Mouse (Mus musculus) forebrain, embryonic 15.5 days (tissue): ENCODE results near the gene Ubtd2. TPM values are rescaled to one million over a fixed set of nuclear protein-coding genes. Genes with fewer than 3 reads are reported as not detected.

Experiments
- ATAC-seq: fragments of 200-750 bp; cut with Nextera tagmentation; replicated peaks from 2 replicates; pipeline ENCODE4 v1.8.0; 2017; ENCODE audit warnings: mild to moderate bottlenecking, moderate TSS enrichment, moderate library complexity
- H3K27ac ChIP-seq: fragments of 300-500 bp; sonication (generic); replicated peaks from 2 replicates; pipeline ENCODE4 v1.5.1; 2015; ENCODE audit warnings: mild to moderate bottlenecking, inconsistent platforms
- H3K27me3 ChIP-seq: fragments of 300-500 bp; sonication (generic); 2 replicates; pipeline ENCODE4 v1.6.1; 2015; ENCODE audit warnings: inconsistent platforms
- H3K36me3 ChIP-seq: fragments of 300-500 bp; sonication (generic); 2 replicates; pipeline ENCODE4 v1.6.1; 2015; ENCODE audit warnings: mild to moderate bottlenecking, inconsistent platforms
- H3K4me1 ChIP-seq: fragments of 300-500 bp; sonication (generic); 2 replicates; pipeline ENCODE4 v1.6.1; 2015; ENCODE audit warnings: inconsistent platforms
- H3K4me2 ChIP-seq: fragments of 300-500 bp; sonication (generic); replicated peaks from 2 replicates; pipeline ENCODE4 v1.6.1; 2015; ENCODE audit warnings: mild to moderate bottlenecking, inconsistent platforms
- H3K4me3 ChIP-seq: fragments of 300-500 bp; sonication (generic); 2 replicates; pipeline ENCODE4 v1.5.1; 2015; ENCODE audit warnings: mild to moderate bottlenecking, inconsistent platforms
- H3K9ac ChIP-seq: fragments of 300-500 bp; sonication (generic); replicated peaks from 2 replicates; pipeline ENCODE4 v1.6.1; 2015; ENCODE audit warnings: mild to moderate bottlenecking, inconsistent platforms
- H3K9me3 ChIP-seq: fragments of 300-500 bp; sonication (generic); 2 replicates; pipeline ENCODE4 v1.6.1; 2016; ENCODE audit warnings: inconsistent platforms
- WGBS: fragments of 180-500 bp; shearing (Covaris S2); methylation state at CpG from one replicate; pipeline ENCODE4 v1.1.7; 2015; ENCODE audit warnings: mixed read lengths; 5-methylcytosine and 5-hydroxymethylcytosine counted together
- polyA plus RNA-seq: library from polyadenylated mRNA; unstranded; fragments of >200 nt; fragmentation: Nextera tagmentation; extraction: Ambion mirVana; gene quantifications from 2 replicates; pipeline ENCODE4 v1.2.1, GENCODE M21; 2015

The Ubtd2 gene
- polyA plus RNA-seq, 1 experiment from 2014 or later: 65.0 TPM

GRCm38 (mm10) chr11:32553311-32554140 is 98.4 kb downstream of the Ubtd2 start:
- Histone ChIP-seq H3K27ac (no peak overlapping the region), H3K27me3 (no peaks in the 10 kb centered on the region), H3K9ac (no peak overlapping the region), H3K4me2 (no peak overlapping the region), H3K9me3 (no peaks in the 10 kb centered on the region), H3K4me3 (no peak overlapping the region), H3K4me1 (peaks cover 21% of the 10 kb centered on the region), H3K36me3 (no peaks in the 10 kb centered on the region)
- 78% methylated on average over 14 of the region's 14 CpGs for WGBS
- ATAC-seq: no peak

DNA sequence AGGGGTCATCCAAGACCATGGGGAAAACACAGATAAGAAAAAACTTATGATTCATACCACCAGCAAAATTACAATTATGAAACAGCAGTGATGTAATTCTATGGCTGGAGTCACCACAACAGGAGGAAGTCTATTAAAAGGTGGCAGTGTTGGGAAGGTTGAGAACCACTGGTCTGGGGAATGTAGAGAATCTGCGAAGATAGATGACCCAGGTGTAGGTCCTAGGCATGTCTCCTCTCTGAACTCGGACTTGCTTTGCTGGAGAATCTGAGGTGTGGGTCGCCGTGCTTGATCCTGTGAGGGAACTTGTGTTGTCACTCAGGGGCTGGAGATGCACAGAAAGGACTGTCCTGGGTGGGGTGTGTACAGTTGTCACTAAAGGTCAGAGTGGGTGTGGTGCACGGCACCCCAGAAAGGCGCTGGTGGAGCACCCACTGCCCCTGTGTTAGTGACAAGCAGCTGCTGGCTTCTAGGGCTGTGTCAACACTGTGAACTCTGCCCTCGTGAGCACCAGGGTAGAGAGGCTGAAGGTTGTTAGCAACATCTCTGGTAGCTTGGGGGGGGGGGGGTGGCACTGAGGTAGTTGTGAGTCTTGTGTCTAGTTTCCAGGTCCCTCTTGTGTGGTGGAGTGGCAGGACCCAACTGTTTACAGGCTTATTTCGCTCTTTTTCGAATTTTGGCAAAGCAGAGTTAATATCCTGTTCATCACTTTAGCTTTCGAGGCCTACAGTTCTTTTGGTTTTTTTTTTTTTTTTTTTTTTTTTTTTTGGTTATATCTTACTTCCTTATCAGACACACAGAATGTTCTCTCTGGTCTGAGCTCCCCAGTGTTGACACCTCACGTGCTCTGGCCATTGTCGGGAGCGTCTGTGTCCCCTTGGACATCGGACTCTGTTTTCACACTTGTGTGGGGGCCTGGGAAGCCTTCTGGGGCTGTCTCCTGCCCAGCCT is 99.2 kb downstream of the Ubtd2 start:
- no peak overlapping the region for H3K27ac ChIP-seq
- H3K36me3 ChIP-seq: no peaks in the 10 kb centered on the region
- no peak overlapping the region for H3K9ac ChIP-seq
- no peak for ATAC-seq
- no peak overlapping the region for H3K4me3 ChIP-seq
- no peaks in the 10 kb centered on the region for H3K9me3 ChIP-seq
- no peaks in the 10 kb centered on the region for H3K27me3 ChIP-seq
- H3K4me2 ChIP-seq: no peak overlapping the region
- peaks cover 21% of the 10 kb centered on the region for H3K4me1 ChIP-seq
- 91% methylated on average over 14 of the region's 14 CpGs for WGBS

DNA sequence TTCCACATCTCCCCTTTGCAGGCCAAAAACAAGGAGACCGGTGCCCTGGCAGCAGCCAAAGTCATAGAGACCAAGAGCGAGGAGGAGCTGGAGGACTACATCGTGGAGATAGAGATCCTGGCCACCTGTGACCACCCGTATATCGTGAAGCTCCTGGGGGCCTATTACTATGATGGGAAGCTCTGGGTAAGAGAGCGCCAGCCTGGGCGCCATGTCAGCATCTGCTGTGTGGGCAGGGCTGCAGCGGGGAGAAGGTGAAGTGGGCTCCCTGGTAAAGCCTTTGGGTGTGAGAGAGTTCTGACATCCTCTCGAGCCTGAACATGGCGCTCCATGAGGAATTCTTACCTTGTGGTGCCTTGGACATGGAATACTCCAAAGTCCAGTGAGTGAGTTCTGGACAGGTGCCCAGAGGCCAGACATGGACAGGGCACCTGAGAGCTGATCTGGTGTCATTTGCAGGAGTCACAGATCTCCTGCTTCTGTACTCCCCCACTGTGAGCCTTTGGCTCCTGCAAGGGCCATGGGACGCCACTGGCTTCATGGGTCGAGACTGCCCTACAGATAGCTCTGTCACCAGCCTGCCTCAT is 100.0 kb downstream of the Ubtd2 start:
- no peak overlapping the region for H3K9ac ChIP-seq
- 92% methylated on average over 12 of the region's 12 CpGs for WGBS
- H3K36me3 ChIP-seq: no peaks in the 10 kb centered on the region
- no peak overlapping the region for H3K27ac ChIP-seq
- no peak for ATAC-seq
- H3K27me3 ChIP-seq: no peaks in the 10 kb centered on the region
- no peak overlapping the region for H3K4me2 ChIP-seq
- peaks cover 21% of the 10 kb centered on the region for H3K4me1 ChIP-seq
- H3K4me3 ChIP-seq: no peak overlapping the region
- H3K9me3 ChIP-seq: no peaks in the 10 kb centered on the region

- H3K4me1 ChIP-seq: peaks cover 16% of the 10 kb centered on the region
- 68% methylated on average over 10 of the region's 10 CpGs for WGBS
- no peak overlapping the region for H3K4me3 ChIP-seq
- H3K36me3 ChIP-seq: no peaks in the 10 kb centered on the region
- no peak overlapping the region for H3K9ac ChIP-seq
- no peak overlapping the region for H3K27ac ChIP-seq
- ATAC-seq: no peak
- H3K9me3 ChIP-seq: no peaks in the 10 kb centered on the region
- no peak overlapping the region for H3K4me2 ChIP-seq
- H3K27me3 ChIP-seq: no peaks in the 10 kb centered on the region
These were observed 101.3 kb downstream of the Ubtd2 start for GRCm38 (mm10) chr11:32556333-32556990.

GRCm38 (mm10) chr11:32558026-32558425 is 102.9 kb downstream of the Ubtd2 start:
- H3K9ac ChIP-seq: no peak overlapping the region
- 94% methylated on average over 4 of the region's 4 CpGs for WGBS
- H3K4me2 ChIP-seq: no peak overlapping the region
- no peaks in the 10 kb centered on the region for H3K9me3 ChIP-seq
- ATAC-seq: no peak
- H3K4me1 ChIP-seq: peaks cover under 1% of the 10 kb centered on the region; the same call in 1 of the 2 replicates
- no peaks in the 10 kb centered on the region for H3K27me3 ChIP-seq
- H3K4me3 ChIP-seq: no peak overlapping the region
- no peak overlapping the region for H3K27ac ChIP-seq
- no peaks in the 10 kb centered on the region for H3K36me3 ChIP-seq

- no peak overlapping the region for H3K9ac ChIP-seq
These were observed 103.5 kb downstream of the Ubtd2 start for GRCm38 (mm10) chr11:32558677-32559076.

DNA sequence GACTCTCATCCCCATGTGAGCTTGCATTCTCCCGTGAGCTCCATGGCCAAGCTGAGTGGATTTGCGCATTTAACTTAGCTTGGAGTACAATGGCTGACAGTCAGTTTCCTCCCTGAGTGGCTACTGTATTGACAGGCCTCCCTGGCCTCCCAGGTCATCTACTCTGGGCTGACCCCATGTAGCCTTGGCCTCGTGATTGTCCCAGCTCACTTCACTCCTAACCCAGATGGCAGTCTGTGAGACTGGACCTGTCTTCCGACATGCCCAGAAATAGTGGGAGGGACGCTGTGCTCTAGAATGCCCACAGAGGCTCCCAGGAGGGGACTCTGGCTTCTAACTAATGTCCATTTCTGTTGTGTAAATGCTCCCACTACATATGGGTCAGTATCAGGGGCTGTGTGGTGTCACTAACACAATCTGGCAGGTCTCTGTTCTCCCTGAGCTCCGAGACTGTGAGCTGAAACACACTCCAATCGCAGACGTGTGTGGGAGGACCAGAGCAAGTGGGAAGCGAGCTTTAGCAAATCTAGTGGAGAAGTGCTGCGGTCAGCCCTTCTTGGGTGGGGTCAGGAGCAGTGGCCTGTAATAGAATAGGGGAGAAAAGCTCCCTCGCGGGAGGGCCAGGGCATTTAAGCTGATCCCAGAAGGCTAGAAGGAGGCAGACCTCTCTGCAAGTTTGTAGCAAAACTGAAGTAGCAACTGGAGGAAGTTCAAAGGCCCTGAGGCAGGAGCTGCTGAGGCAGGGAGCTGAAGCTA is 105.0 kb downstream of the Ubtd2 start:
- Histone ChIP-seq H3K9ac (no peak overlapping the region), H3K27me3 (no peaks in the 10 kb centered on the region), H3K4me2 (no peak overlapping the region), H3K4me3 (no peak overlapping the region), H3K27ac (no peak overlapping the region), H3K36me3 (no peaks in the 10 kb centered on the region), H3K9me3 (no peaks in the 10 kb centered on the region), H3K4me1 (no peaks in the 10 kb centered on the region)
- 76% methylated on average over 12 of the region's 12 CpGs for WGBS
- ATAC-seq: no peak

More at GRCm38 (mm10) chr11:32558677-32559076, 103.5 kb downstream of the Ubtd2 start:
- H3K27me3 ChIP-seq: no peaks in the 10 kb centered on the region
- no peaks in the 10 kb centered on the region for H3K9me3 ChIP-seq
- no peak overlapping the region for H3K27ac ChIP-seq
- no peak overlapping the region for H3K4me2 ChIP-seq
- 59% methylated on average over 8 of the region's 8 CpGs for WGBS
- H3K36me3 ChIP-seq: no peaks in the 10 kb centered on the region
- no peak for ATAC-seq
- no peaks in the 10 kb centered on the region for H3K4me1 ChIP-seq
- H3K4me3 ChIP-seq: no peak overlapping the region

GRCm38 (mm10) chr11:32561465-32562355 is 106.5 kb downstream of the Ubtd2 start:
- ATAC-seq: no peak
- Histone ChIP-seq H3K9ac (no peak overlapping the region), H3K4me3 (no peak overlapping the region), H3K27ac (no peak overlapping the region), H3K4me2 (no peak overlapping the region), H3K4me1 (no peaks in the 10 kb centered on the region), H3K36me3 (no peaks in the 10 kb centered on the region), H3K27me3 (no peaks in the 10 kb centered on the region), H3K9me3 (no peaks in the 10 kb centered on the region)
- WGBS: 80% methylated on average over 10 of the region's 10 CpGs

- 74% methylated on average over 5 of the region's 5 CpGs for WGBS
- no peak overlapping the region for H3K4me2 ChIP-seq
- no peaks in the 10 kb centered on the region for H3K9me3 ChIP-seq
- H3K9ac ChIP-seq: no peak overlapping the region
- H3K36me3 ChIP-seq: no peaks in the 10 kb centered on the region
- H3K4me1 ChIP-seq: no peaks in the 10 kb centered on the region
- ATAC-seq: no peak
- H3K4me3 ChIP-seq: no peak overlapping the region
- no peaks in the 10 kb centered on the region for H3K27me3 ChIP-seq
- H3K27ac ChIP-seq: no peak overlapping the region
These were observed 107.5 kb downstream of the Ubtd2 start for GRCm38 (mm10) chr11:32562706-32563105.

DNA sequence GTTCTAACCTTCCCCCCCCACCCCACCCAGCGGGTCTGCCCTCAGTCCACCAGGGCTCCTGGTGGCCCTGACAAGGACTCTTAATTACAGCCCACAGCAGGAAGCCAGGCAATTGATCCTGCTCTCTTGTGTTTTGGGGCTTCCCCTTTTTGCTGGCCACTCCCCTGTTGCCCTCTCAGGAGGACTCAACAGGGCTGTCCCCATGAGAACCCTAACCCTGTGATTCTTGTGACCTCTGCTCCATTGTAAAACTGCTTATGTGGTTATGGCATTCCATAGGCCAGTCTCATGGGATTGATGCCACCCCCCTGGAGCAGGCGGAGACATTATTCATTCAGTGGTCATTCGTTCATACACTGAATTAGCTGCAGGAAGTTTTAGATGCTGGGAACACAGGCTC is 108.5 kb downstream of the Ubtd2 start:
- no peak overlapping the region for H3K9ac ChIP-seq
- H3K36me3 ChIP-seq: no peaks in the 10 kb centered on the region
- H3K9me3 ChIP-seq: no peaks in the 10 kb centered on the region
- H3K4me3 ChIP-seq: no peak overlapping the region
- no peak for ATAC-seq
- H3K27me3 ChIP-seq: no peaks in the 10 kb centered on the region
- no peak overlapping the region for H3K4me2 ChIP-seq
- H3K4me1 ChIP-seq: no peaks in the 10 kb centered on the region
- WGBS: 20% methylated on average over 3 of the region's 3 CpGs
- no peak overlapping the region for H3K27ac ChIP-seq
